Mouse (Mus musculus) bone marrow macrophage, adult 2 months (primary cell): ENCODE measurements at regions not wholly inside any gene's neighbourhood (a gene's known extent, or its start where the extent isn't known, plus 50 kb on each side); places are given as distances from the start of the nearest gene placed in this dataset.

Source experiments
- CTCF ChIP-seq: IDR thresholded peaks from 2 replicates; pipeline ENCODE4 v1.5.1; 2012; ENCODE audit warnings: low read depth, mild to moderate bottlenecking, low read length, moderate library complexity
- POLR2A ChIP-seq: IDR thresholded peaks from 2 replicates; pipeline ENCODE4 v1.6.1; 2012; ENCODE audit warnings: mild to moderate bottlenecking, low read depth, low read length, borderline replicate concordance

- TF ChIP-seq CTCF = no peak
- TF ChIP-seq POLR2A = no peak
These were observed 52.5 kb upstream of the Pkn2 start for GRCm38 (mm10) chr3:142934326-142934725.
